Mouse (Mus musculus): ENCODE measurements around the gene Vcan.

DNA sequence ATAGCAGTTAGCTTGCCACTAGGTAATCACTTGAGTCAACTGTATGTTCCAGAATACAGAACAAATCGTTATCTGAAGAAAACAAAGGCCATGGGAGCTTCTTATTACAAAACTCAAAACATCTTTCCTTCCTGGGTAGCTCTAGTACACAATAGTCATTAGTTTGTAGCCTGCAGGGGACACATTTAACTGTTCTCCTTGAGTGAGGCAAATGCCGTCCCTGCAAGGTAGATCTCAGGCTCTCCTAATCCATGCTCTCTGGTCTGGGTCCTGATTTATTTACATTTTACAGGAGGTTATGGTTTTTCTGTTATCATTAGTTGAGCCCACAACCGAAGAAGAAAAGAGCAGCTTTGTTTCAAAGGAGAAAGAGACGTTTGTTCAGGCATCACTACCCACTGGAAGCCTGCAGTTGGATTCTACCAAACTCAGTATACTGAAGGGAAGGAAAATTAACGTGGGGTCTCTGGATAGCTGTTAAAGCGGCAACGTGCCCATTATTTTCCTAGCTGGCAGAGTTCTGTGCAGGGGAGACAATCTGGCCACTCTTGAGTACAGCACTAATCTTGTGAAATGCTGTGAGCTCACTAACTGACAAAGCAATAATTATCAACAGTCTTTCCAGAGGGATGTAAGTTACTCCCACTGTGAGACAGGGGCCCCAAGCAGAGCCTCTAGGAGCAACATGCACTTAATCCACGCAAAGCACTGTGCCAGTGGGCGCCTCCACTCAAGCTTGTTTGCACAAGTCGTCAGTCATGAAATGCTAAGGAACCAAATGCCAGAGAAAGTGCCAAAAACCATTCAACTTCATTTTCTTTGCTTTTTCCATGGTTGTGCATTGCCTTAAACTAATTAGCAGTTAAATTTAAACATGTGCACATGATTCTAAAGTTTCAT is 73.1 kb downstream of the Vcan start:
- TF ChIP-seq CTCF (IDR thresholded peaks at IDR 0.05; ENCODE audit: low read depth) (no peak), EP300 (optimal IDR thresholded peaks at IDR 0.05) (no peak)
